Mouse (Mus musculus) R1 (cell line): ENCODE results near the gene Tmem201.
A peak's percentile ranks its signal among the peaks of the same experiment; 100 is the strongest.

Experiments
- DNase-seq: peaks from one replicate; pipeline ENCODE4 v3.0.0-alpha.2; 2018; ENCODE audit warnings: low read depth, low spot score

The Tmem201 gene

GRCm38 (mm10) chr4:149749003-149749662 lies 11.3 kb upstream of the Tmem201 start:
- DNase-seq: no peak

- DNase-seq: no peak
Observed at GRCm38 (mm10) chr4:149744119-149744518, 6.3 kb upstream of the Tmem201 start.

- DNase-seq: no peak
Observed at GRCm38 (mm10) chr4:149742011-149742530, 4.2 kb upstream of the Tmem201 start.

- no peak for DNase-seq
Observed at GRCm38 (mm10) chr4:149740301-149740700, 2.5 kb upstream of the Tmem201 start.

GRCm38 (mm10) chr4:149739478-149739877 lies 1.6 kb upstream of the Tmem201 start:
- DNase-seq: peak; percentile 84

GRCm38 (mm10) chr4:149736581-149736980 lies 1.3 kb downstream of the Tmem201 start:
- no peak for DNase-seq

- DNase-seq: no peak
Observed at GRCm38 (mm10) chr4:149735624-149736250, 2.1 kb downstream of the Tmem201 start.

GRCm38 (mm10) chr4:149734730-149735475 lies 2.9 kb downstream of the Tmem201 start:
- no peak for DNase-seq

- no peak for DNase-seq
Observed at GRCm38 (mm10) chr4:149734246-149734645, 3.6 kb downstream of the Tmem201 start.

GRCm38 (mm10) chr4:149733748-149734147 lies 4.1 kb downstream of the Tmem201 start:
- DNase-seq: no peak

GRCm38 (mm10) chr4:149732800-149733199 lies 5.0 kb downstream of the Tmem201 start:
- DNase-seq: no peak

- DNase-seq: no peak
Observed at GRCm38 (mm10) chr4:149732313-149732712, 5.5 kb downstream of the Tmem201 start.

- DNase-seq: peak; percentile 82
Observed at GRCm38 (mm10) chr4:149730827-149731226, 7.0 kb downstream of the Tmem201 start.

- DNase-seq: no peak
Observed at GRCm38 (mm10) chr4:149728810-149729209, 9.0 kb downstream of the Tmem201 start.

- no peak for DNase-seq
Observed at GRCm38 (mm10) chr4:149727636-149728035, 10.2 kb downstream of the Tmem201 start.

GRCm38 (mm10) chr4:149725661-149726350 lies 12.0 kb downstream of the Tmem201 start:
- DNase-seq: peak; percentile 75

- no peak for DNase-seq
Observed at GRCm38 (mm10) chr4:149724916-149725470, 12.9 kb downstream of the Tmem201 start.

GRCm38 (mm10) chr4:149723855-149724731 lies 13.8 kb downstream of the Tmem201 start:
- DNase-seq: peak; percentile 77

- DNase-seq: no peak
Observed at GRCm38 (mm10) chr4:149723021-149723390, 14.8 kb downstream of the Tmem201 start.
